Mouse (Mus musculus) thymus, adult 2 months (tissue): ENCODE results near the gene Wasl. TPM values are rescaled to one million over a fixed set of nuclear protein-coding genes. Genes with fewer than 3 reads are reported as not detected.

ENCODE experiments used
- DNase-seq: peaks from one replicate; pipeline ENCODE4 v3.0.0; 2021
- H3K27ac ChIP-seq: fragments of 200-500 bp; 2 replicates; pipeline ENCODE4 v1.5.1; 2012; ENCODE audit warnings: low read length, control low read depth; ENCODE audit not compliant: control insufficient read depth, insufficient read depth
- H3K27me3 ChIP-seq: fragments of 200-500 bp; 2 replicates; pipeline ENCODE4 v1.6.1; 2012; ENCODE audit warnings: mild to moderate bottlenecking, low read length, moderate library complexity, mixed read lengths; ENCODE audit not compliant: control insufficient read depth, insufficient read depth
- H3K36me3 ChIP-seq: fragments of 200-500 bp; 2 replicates; pipeline ENCODE4 v1.6.1; 2012; ENCODE audit warnings: mild to moderate bottlenecking, low read length, moderate library complexity; ENCODE audit not compliant: control insufficient read depth, insufficient read depth
- H3K4me1 ChIP-seq: fragments of 200-500 bp; replicated peaks from 2 replicates; pipeline ENCODE4 v1.6.1; 2012; ENCODE audit warnings: low read length; ENCODE audit not compliant: control insufficient read depth, insufficient read depth
- H3K4me3 ChIP-seq: fragments of 200-500 bp; 2 replicates; pipeline ENCODE4 v1.5.1; 2012; ENCODE audit warnings: mild to moderate bottlenecking, low read length, control low read depth, moderate library complexity; ENCODE audit not compliant: control insufficient read depth, insufficient read depth
- CTCF ChIP-seq: fragments of 200-500 bp; IDR thresholded peaks from 2 replicates; pipeline ENCODE4 v1.5.1; 2012; ENCODE audit warnings: mild to moderate bottlenecking, control low read depth, low read length, moderate library complexity, borderline replicate concordance; ENCODE audit not compliant: control insufficient read depth, poor library complexity, insufficient read depth; ENCODE audit errors: extremely low read depth
- POLR2A ChIP-seq: fragments of 200-500 bp; IDR thresholded peaks from 2 replicates; pipeline ENCODE4 v1.6.1; 2012; ENCODE audit warnings: mild to moderate bottlenecking, low read length, control low read depth, moderate library complexity; ENCODE audit not compliant: control insufficient read depth, poor library complexity, insufficient read depth; ENCODE audit errors: extremely low read depth
- WGBS: fragments of 180-500 bp; shearing (Covaris S2); methylation state at CpG from one replicate; pipeline ENCODE4 v1.1.7; 2018; 5-methylcytosine and 5-hydroxymethylcytosine counted together
- polyA plus RNA-seq: library from polyadenylated mRNA; depleted of rRNA; stranded (reverse); fragments of >200 nt; gene quantifications from 2 replicates; pipeline ENCODE4 v1.2.3, GENCODE M21; 2012

The Wasl gene
- polyA plus RNA-seq, 1 experiment = 46.3 TPM

- Histone ChIP-seq H3K36me3 (peaks cover 40% of the 10 kb centered on the region), H3K27me3 (no peaks in the 10 kb centered on the region), H3K27ac (no peak overlapping the region), H3K4me1 (no peaks in the 10 kb centered on the region), H3K4me3 (no peak overlapping the region)
- TF ChIP-seq POLR2A = no peak
- TF ChIP-seq CTCF = no peak
- no peak for DNase-seq
- WGBS = 97% methylated on average over 4 of the region's 4 CpGs
Observed at GRCm38 (mm10) chr6:24613918-24614317, 50.9 kb downstream of the Wasl start.

- Histone ChIP-seq H3K4me1 (no peaks in the 10 kb centered on the region), H3K27ac (no peak overlapping the region), H3K36me3 (peaks cover 38% of the 10 kb centered on the region), H3K4me3 (no peak overlapping the region), H3K27me3 (no peaks in the 10 kb centered on the region)
- TF ChIP-seq POLR2A = no peak
- TF ChIP-seq CTCF = no peak
- WGBS = 99% methylated on average over 6 of the region's 6 CpGs
- no peak for DNase-seq
Observed at GRCm38 (mm10) chr6:24613346-24613745, 51.5 kb downstream of the Wasl start.

GRCm38 (mm10) chr6:24612074-24612755 is 52.6 kb downstream of the Wasl start:
- Histone ChIP-seq H3K27me3 (no peaks in the 10 kb centered on the region), H3K4me1 (no peaks in the 10 kb centered on the region), H3K4me3 (no peak overlapping the region), H3K36me3 (peaks cover 27% of the 10 kb centered on the region), H3K27ac (no peak overlapping the region)
- WGBS = 96% methylated on average over 7 of the region's 7 CpGs
- no peak for DNase-seq
- TF ChIP-seq CTCF = no peak
- TF ChIP-seq POLR2A = no peak

DNA sequence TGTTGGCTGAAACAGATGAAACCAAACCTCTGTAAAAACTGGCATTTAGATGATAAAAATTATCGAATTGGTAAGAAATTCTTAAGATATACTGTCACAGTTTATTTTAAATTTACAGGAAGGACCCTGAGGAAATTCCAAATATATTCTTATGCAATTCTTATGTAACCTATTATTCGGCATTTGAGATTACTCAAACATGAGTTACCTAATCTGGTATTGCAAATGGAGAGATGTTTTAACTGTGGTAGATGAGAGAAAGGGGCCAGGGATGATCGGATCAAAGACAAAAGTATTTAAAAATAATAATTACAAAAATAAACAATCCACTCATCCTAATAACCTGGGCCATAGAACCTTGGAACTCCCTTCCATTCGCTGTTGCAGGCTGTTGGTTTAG is 54.5 kb downstream of the Wasl start:
- Histone ChIP-seq H3K36me3 (peaks cover 20% of the 10 kb centered on the region), H3K27ac (no peak overlapping the region), H3K4me3 (no peak overlapping the region), H3K27me3 (no peaks in the 10 kb centered on the region), H3K4me1 (no peaks in the 10 kb centered on the region)
- TF ChIP-seq CTCF (no peak), POLR2A (no peak)
- WGBS = 95% methylated on average over 4 of the region's 4 CpGs
- DNase-seq = no peak

DNA sequence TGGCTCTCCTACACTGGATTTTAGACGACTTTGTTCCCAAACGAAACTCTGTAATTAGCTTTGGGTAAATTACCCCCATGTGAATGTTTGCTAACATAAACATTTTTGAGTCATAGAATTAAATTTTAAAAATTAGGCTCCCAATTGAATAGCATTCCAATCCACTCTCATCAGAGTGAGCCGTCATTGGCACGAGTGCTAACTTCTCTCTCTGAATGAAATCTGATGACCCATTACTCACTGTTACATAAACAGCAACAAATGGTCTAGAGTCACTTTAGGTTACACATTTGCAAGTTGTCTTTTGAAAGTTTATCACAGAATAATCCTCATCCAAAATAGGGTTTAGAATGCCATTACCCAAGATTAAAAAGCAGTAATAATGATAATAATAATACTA is 55.3 kb downstream of the Wasl start:
- no peak overlapping the region for H3K27ac ChIP-seq
- DNase-seq = no peak
- no peak overlapping the region for H3K4me3 ChIP-seq
- 81% methylated on average over 4 of the region's 4 CpGs for WGBS
- peaks cover 12% of the 10 kb centered on the region for H3K36me3 ChIP-seq
- TF ChIP-seq POLR2A = no peak
- no peak for TF ChIP-seq CTCF
- no peaks in the 10 kb centered on the region for H3K4me1 ChIP-seq
- no peaks in the 10 kb centered on the region for H3K27me3 ChIP-seq

GRCm38 (mm10) chr6:24608682-24609081 is 56.1 kb downstream of the Wasl start:
- H3K27me3 ChIP-seq = no peaks in the 10 kb centered on the region
- no peaks in the 10 kb centered on the region for H3K4me1 ChIP-seq
- H3K4me3 ChIP-seq = no peak overlapping the region
- no peak for DNase-seq
- no peak overlapping the region for H3K27ac ChIP-seq
- peaks cover 7% of the 10 kb centered on the region for H3K36me3 ChIP-seq
- WGBS = 96% methylated on average over 3 of the region's 3 CpGs
- TF ChIP-seq POLR2A = no peak

DNA sequence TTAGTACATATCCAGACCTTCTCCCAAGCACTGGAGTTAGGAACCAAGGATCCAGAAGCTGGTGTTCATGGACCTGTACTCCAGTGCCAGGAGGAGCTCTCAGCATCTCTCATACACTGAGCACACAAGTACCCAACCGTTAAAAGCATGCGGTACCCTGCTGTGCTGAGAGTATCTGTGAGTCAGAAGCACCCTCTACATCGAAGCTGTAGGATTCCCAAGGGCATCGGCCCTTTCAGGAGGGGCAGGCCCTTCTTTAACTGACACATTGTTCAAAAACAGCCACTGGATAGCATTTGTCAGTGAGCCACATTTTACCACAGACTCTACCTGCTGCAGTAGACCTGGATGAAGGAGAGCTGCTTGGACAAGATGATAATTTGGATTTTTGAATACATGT is 56.7 kb downstream of the Wasl start:
- no peak for TF ChIP-seq CTCF
- TF ChIP-seq POLR2A = no peak
- 84% methylated on average over 4 of the region's 4 CpGs for WGBS
- Histone ChIP-seq H3K4me1 (no peaks in the 10 kb centered on the region), H3K36me3 (peaks cover 7% of the 10 kb centered on the region; the same call in 1 of the 2 replicates), H3K27me3 (no peaks in the 10 kb centered on the region), H3K4me3 (no peak overlapping the region), H3K27ac (no peak overlapping the region)
- DNase-seq = no peak
